Comparison of ENCODE assay signal across 8 mouse cellular contexts in genomic region chr8:123290166-123290565, GRCm38 (mm10). TPM values are rescaled to one million over a fixed set of nuclear protein-coding genes. Genes with fewer than 3 reads are reported as not detected.
DNase-seq lines count a peak whose midpoint lies in the region; ATAC-seq and TF ChIP-seq lines count a peak whose summit lies in the region.

No protein-coding gene starts in this region.

- H3K9ac ChIP-seq in liver, embryonic 13.5 days = no peak overlapping the region

- H3K36me3 ChIP-seq in testis, adult 2 months (ENCODE audit: control insufficient read depth, insufficient read depth, low read length) = peaks cover 3% of the 10 kb centered on the region
- peaks cover 81% of the 10 kb centered on the region for H3K36me3 ChIP-seq in liver, embryonic 13.5 days
- H3K36me3 ChIP-seq in limb, embryonic 10.5 days = peaks cover 86% of the 10 kb centered on the region

- ATAC-seq in liver, embryonic 13.5 days (ENCODE audit: low read depth) = no peak

- TF ChIP-seq POLR2A in testis, adult 2 months (IDR thresholded peaks at IDR 0.05; ENCODE audit: control insufficient read depth, low read depth, low read length) = no peak
- TF ChIP-seq POLR2A in bone marrow macrophage, adult 2 months (IDR thresholded peaks at IDR 0.05; ENCODE audit: borderline replicate concordance, low read depth, low read length) = no peak

- H3K4me2 ChIP-seq in liver, embryonic 13.5 days = no peak overlapping the region

- no peaks in the 10 kb centered on the region for H3K27me3 ChIP-seq in testis, adult 2 months (ENCODE audit: control insufficient read depth, insufficient read depth, low read length)
- H3K27me3 ChIP-seq in liver, embryonic 13.5 days = no peaks in the 10 kb centered on the region
- H3K27me3 ChIP-seq in limb, embryonic 10.5 days (ENCODE audit: low read depth, poor library complexity, severe bottlenecking) = no peaks in the 10 kb centered on the region

- DNase-seq in heart, postnatal 10 days = peak; percentile 29 to 58
- DNase-seq in heart, postnatal 25 days (ENCODE audit: low spot score) = no peak
- DNase-seq in testis, postnatal 14 days (ENCODE audit: low spot score) = no peak
- DNase-seq in liver, embryonic 13.5 days = peak; percentile 19
- DNase-seq in thymus, postnatal 0 days (ENCODE audit: low spot score) = peak; percentile 33
- no peak for DNase-seq in limb, embryonic 10.5 days (ENCODE audit: low spot score)

- 77% methylated on average over 4 of the region's 4 CpGs for WGBS in liver, embryonic 13.5 days (ENCODE audit: insufficient replicate concordance)
- WGBS in limb, embryonic 10.5 days = 74% methylated on average over 4 of the region's 4 CpGs

- intact Hi-C loops in heart, postnatal 10 days (cut with DNase I) = no loop called here
- intact Hi-C loops in heart, postnatal 25 days (cut with DNase I) = loop anchor here (5.0 kb wide), 1 partner anchor 73 kb away; no protein-coding TSS in a partner anchor

- no peaks in the 10 kb centered on the region for H3K9me3 ChIP-seq in liver, embryonic 13.5 days (replicated peaks)
- no peaks in the 10 kb centered on the region for H3K9me3 ChIP-seq in limb, embryonic 10.5 days (replicated peaks)

- no peak overlapping the region for H3K4me3 ChIP-seq in testis, adult 2 months (ENCODE audit: control insufficient read depth, low read depth, low read length)
- no peak overlapping the region for H3K4me3 ChIP-seq in bone marrow macrophage, adult 2 months (ENCODE audit: insufficient read depth, low read length)
- no peak overlapping the region for H3K4me3 ChIP-seq in liver, embryonic 13.5 days (replicated peaks)
- H3K4me3 ChIP-seq in limb, embryonic 10.5 days = no peak overlapping the region

- H3K27ac ChIP-seq in testis, adult 2 months (ENCODE audit: control insufficient read depth, insufficient read depth, low read depth, low read length) = no peak overlapping the region
- no peak overlapping the region for H3K27ac ChIP-seq in bone marrow macrophage, adult 2 months (ENCODE audit: insufficient read depth, low read depth, low read length)
- no peak overlapping the region for H3K27ac ChIP-seq in liver, embryonic 13.5 days
- no peak overlapping the region for H3K27ac ChIP-seq in limb, embryonic 10.5 days

- no peaks in the 10 kb centered on the region for H3K4me1 ChIP-seq in testis, adult 2 months (ENCODE audit: control insufficient read depth, insufficient read depth, low read length)
- peaks cover 2% of the 10 kb centered on the region; the same call in 1 of the 2 replicates for H3K4me1 ChIP-seq in bone marrow macrophage, adult 2 months (ENCODE audit: control insufficient read depth, insufficient read depth, low read length)
- no peaks in the 10 kb centered on the region for H3K4me1 ChIP-seq in liver, embryonic 13.5 days (replicated peaks)
- no peaks in the 10 kb centered on the region for H3K4me1 ChIP-seq in limb, embryonic 10.5 days

- TF ChIP-seq CTCF in testis, adult 2 months (IDR thresholded peaks at IDR 0.05; ENCODE audit: control insufficient read depth, insufficient read depth, insufficient replicate concordance, low read depth, low read length) = peak; percentile 44; the same call in 1 of the 2 replicates
- peak; percentile 61; the same call in 1 of the 2 replicates for TF ChIP-seq CTCF in bone marrow macrophage, adult 2 months (IDR thresholded peaks at IDR 0.05; ENCODE audit: low read depth, low read length)

RNA-seq across cellular contexts. Expression of gene Fanca, which starts 28.2 kb away (rescaled TPM):
- total RNA-seq in heart, postnatal 10 days (2021) = 1 to 10 TPM; 6.5 to 7.4 TPM
- 1 to 10 TPM; 1.7 to 3.0 TPM for total RNA-seq in heart, postnatal 25 days (2021)
- polyA plus RNA-seq in testis, adult 2 months (2012; rRNA removed) = 37.3 and 48.1 TPM in 2 replicates
- polyA plus RNA-seq in bone marrow macrophage, adult 2 months (2012; ENCODE audit: insufficient read depth, insufficient read length, missing spikeins) = 13.6 and 16.5 TPM in 2 replicates
- polyA plus RNA-seq in liver, embryonic 13.5 days (2015; fragmentation: Nextera tagmentation; extraction: Ambion mirVana) = 18.3 and 21.3 TPM in 2 replicates
- 22.0 and 22.5 TPM in 2 replicates for polyA plus RNA-seq in thymus, postnatal 0 days (2015; fragmentation: Nextera tagmentation; extraction: Ambion mirVana)
- 42.7 and 46.3 TPM in 2 replicates for polyA plus RNA-seq in limb, embryonic 10.5 days (2016; fragmentation: Nextera tagmentation; extraction: Ambion mirVana)

RNA-seq across cellular contexts. Expression of gene Vps9d1, which starts 36.0 kb away (rescaled TPM):
- total RNA-seq in heart, postnatal 10 days (2021) = 10 to 100 TPM; 22.9 to 27.0 TPM
- total RNA-seq in heart, postnatal 25 days (2021) = 10 to 100 TPM; 29.9 to 31.2 TPM
- 30.0 and 34.2 TPM in 2 replicates for polyA plus RNA-seq in testis, adult 2 months (2012; rRNA removed)
- 42.6 and 43.7 TPM in 2 replicates for polyA plus RNA-seq in bone marrow macrophage, adult 2 months (2012; ENCODE audit: insufficient read depth, insufficient read length, missing spikeins)
- 4.0 and 4.4 TPM in 2 replicates for polyA plus RNA-seq in liver, embryonic 13.5 days (2015; fragmentation: Nextera tagmentation; extraction: Ambion mirVana)
- 11.5 and 12.0 TPM in 2 replicates for polyA plus RNA-seq in thymus, postnatal 0 days (2015; fragmentation: Nextera tagmentation; extraction: Ambion mirVana)
- 19.0 and 26.7 TPM in 2 replicates for polyA plus RNA-seq in limb, embryonic 10.5 days (2016; fragmentation: Nextera tagmentation; extraction: Ambion mirVana)

RNA-seq across cellular contexts. Expression of gene Zfp276, which starts 36.2 kb away (rescaled TPM):
- 10 to 100 TPM; 10.7 to 12.1 TPM for total RNA-seq in heart, postnatal 10 days (2021)
- total RNA-seq in heart, postnatal 25 days (2021) = 10 to 100 TPM; 11.9 to 12.1 TPM
- polyA plus RNA-seq in testis, adult 2 months (2012; rRNA removed) = 7.9 and 8.3 TPM in 2 replicates
- polyA plus RNA-seq in bone marrow macrophage, adult 2 months (2012; ENCODE audit: insufficient read depth, insufficient read length, missing spikeins) = 16.2 and 17.1 TPM in 2 replicates
- polyA plus RNA-seq in liver, embryonic 13.5 days (2015; fragmentation: Nextera tagmentation; extraction: Ambion mirVana) = 6.3 and 7.1 TPM in 2 replicates
- polyA plus RNA-seq in thymus, postnatal 0 days (2015; fragmentation: Nextera tagmentation; extraction: Ambion mirVana) = 15.8 and 18.8 TPM in 2 replicates
- 23.9 and 27.9 TPM in 2 replicates for polyA plus RNA-seq in limb, embryonic 10.5 days (2016; fragmentation: Nextera tagmentation; extraction: Ambion mirVana)

RNA-seq across cellular contexts. Expression of gene Spire2, which starts 42.3 kb away (rescaled TPM):
- total RNA-seq in heart, postnatal 10 days (2021) = under 1 TPM; 0.26 to 0.32 TPM
- total RNA-seq in heart, postnatal 25 days (2021) = under 1 TPM; 0.10 to 0.20 TPM
- polyA plus RNA-seq in testis, adult 2 months (2012; rRNA removed) = 26.0 and 27.4 TPM in 2 replicates
- polyA plus RNA-seq in bone marrow macrophage, adult 2 months (2012; ENCODE audit: insufficient read depth, insufficient read length, missing spikeins) = not detected in 2 replicates
- polyA plus RNA-seq in liver, embryonic 13.5 days (2015; fragmentation: Nextera tagmentation; extraction: Ambion mirVana) = 3.1 and 3.4 TPM in 2 replicates
- polyA plus RNA-seq in thymus, postnatal 0 days (2015; fragmentation: Nextera tagmentation; extraction: Ambion mirVana) = 1.3 and 1.4 TPM in 2 replicates
- polyA plus RNA-seq in limb, embryonic 10.5 days (2016; fragmentation: Nextera tagmentation; extraction: Ambion mirVana) = 2.0 TPM in 2 replicates

RNA-seq across cellular contexts. Expression of gene Spata2l, which starts 54.1 kb away (rescaled TPM):
- total RNA-seq in heart, postnatal 10 days (2021) = 1 to 10 TPM; 6.4 to 6.8 TPM
- 1 to 10 TPM; 5.9 to 6.8 TPM for total RNA-seq in heart, postnatal 25 days (2021)
- 34.4 and 35.0 TPM in 2 replicates for polyA plus RNA-seq in testis, adult 2 months (2012; rRNA removed)
- 8.2 and 11.2 TPM in 2 replicates for polyA plus RNA-seq in bone marrow macrophage, adult 2 months (2012; ENCODE audit: insufficient read depth, insufficient read length, missing spikeins)
- 1.2 TPM in 2 replicates for polyA plus RNA-seq in liver, embryonic 13.5 days (2015; fragmentation: Nextera tagmentation; extraction: Ambion mirVana)
- polyA plus RNA-seq in thymus, postnatal 0 days (2015; fragmentation: Nextera tagmentation; extraction: Ambion mirVana) = 8.4 and 8.8 TPM in 2 replicates
- polyA plus RNA-seq in limb, embryonic 10.5 days (2016; fragmentation: Nextera tagmentation; extraction: Ambion mirVana) = 0.75 and 1.6 TPM in 2 replicates

Comparison
In these comparisons a context has a peak if more than half of its experiments do, and no peak if none do; other contexts are left out.
1. DNase-seq: peak in heart, postnatal 10 days (2 of 2), liver, embryonic 13.5 days (single experiment) and thymus, postnatal 0 days (single experiment); none in heart, postnatal 25 days (single experiment), testis, postnatal 14 days (single experiment) and limb, embryonic 10.5 days (single experiment).